ENCODE assay signal across 9 mouse cellular contexts in the genomic region with DNA sequence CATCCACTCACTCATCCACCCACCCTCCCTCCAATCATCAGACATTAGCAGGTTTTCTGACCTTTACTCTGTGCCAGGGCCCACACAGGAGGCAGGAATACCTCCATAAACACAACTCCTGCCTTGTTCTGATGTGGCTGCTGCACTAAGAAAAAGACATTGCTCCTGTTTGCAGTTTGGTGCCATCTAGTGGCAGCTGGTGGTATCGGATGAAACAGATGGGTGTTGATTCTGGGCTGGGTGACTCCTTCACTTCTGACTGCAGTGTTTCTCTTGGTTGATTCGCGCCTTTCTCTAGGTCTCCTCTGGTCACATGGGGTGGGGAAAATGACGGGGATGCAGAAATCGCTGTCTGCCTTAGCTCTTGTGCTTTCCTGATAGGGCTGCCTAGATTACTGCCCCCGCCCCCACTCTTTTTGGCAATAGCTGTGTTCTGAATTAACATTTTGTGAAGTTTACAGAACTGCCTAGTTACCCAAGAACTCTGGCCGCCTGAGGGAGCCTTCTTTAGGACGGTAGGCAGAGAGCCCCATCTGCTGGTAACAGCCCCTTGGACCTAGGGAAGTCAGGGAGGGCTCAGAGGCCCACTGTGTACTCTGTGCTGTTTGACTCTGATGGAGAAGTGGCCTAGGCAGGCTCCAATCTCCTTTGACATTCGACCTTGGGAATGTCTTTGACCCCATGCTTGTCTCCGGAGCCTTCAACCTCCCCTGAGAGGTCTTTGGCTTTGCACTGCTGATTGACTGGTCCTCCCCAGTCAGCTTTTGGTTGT. TPM values are rescaled to one million over a fixed set of nuclear protein-coding genes. Genes with fewer than 3 reads are reported as not detected.
A peak's percentile ranks its signal among the peaks of the same experiment; 100 is the strongest.
DNase-seq lines count a peak whose midpoint lies in the region; ATAC-seq and TF ChIP-seq lines count a peak whose summit lies in the region.
"Had no signal": no experiment of that assay in that cellular context is flagged by ENCODE, and none has a peak within 500 bp of the region (broad histone marks: within the 10 kb centered on the region; RNA-seq: fewer than 3 reads in every experiment).

No protein-coding gene starts in this region.

- ATAC-seq in inflammation-experienced regulatory T-cells, adult 6 months = no peak

- TF ChIP-seq CTCF in ES-Bruce4 (IDR thresholded peaks at IDR 0.05; ENCODE audit: low read depth, low read length) = peak; percentile 74

- no peaks in the 10 kb centered on the region for H3K9me3 ChIP-seq in ES-Bruce4 (replicated peaks; ENCODE audit: control insufficient read depth, insufficient read depth, low read length, poor library complexity, severe bottlenecking)
- no peaks in the 10 kb centered on the region for H3K9me3 ChIP-seq in embryonic facial prominence, embryonic 10.5 days
- H3K9me3 ChIP-seq: limb, embryonic 15.5 days had no signal

- intact Hi-C loops in heart, postnatal 14 days (cut with DNase I) = loop anchor here (2.0 kb wide), 1 partner anchor 56 kb away; no protein-coding TSS in a partner anchor

- TF ChIP-seq POLR2A in ES-Bruce4 (IDR thresholded peaks at IDR 0.05; ENCODE audit: insufficient read depth, low read length) = no peak

- WGBS in embryonic facial prominence, embryonic 10.5 days = 12% methylated on average over 10 of the region's 10 CpGs

- no peak overlapping the region for H3K9ac ChIP-seq in ES-Bruce4 (ENCODE audit: low read depth, poor library complexity, severe bottlenecking)
- H3K9ac ChIP-seq: limb, embryonic 15.5 days had no signal

- H3K27ac ChIP-seq in ES-Bruce4 (ENCODE audit: insufficient read depth, low read length) = no peak overlapping the region
- H3K27ac ChIP-seq in embryonic facial prominence, embryonic 10.5 days (replicated peaks) = no peak overlapping the region
- H3K27ac ChIP-seq: limb, embryonic 15.5 days had no signal

- DNase-seq in adrenal gland, adult 2 months = peak; percentile 63
- DNase-seq in embryonic facial prominence, embryonic 10.5 days (ENCODE audit: low spot score) = peak; percentile 79
- DNase-seq in heart, postnatal 14 days = peak; percentile 66 to 82
- DNase-seq in layer of hippocampus, adult 9-10 months (ENCODE audit: low spot score) = peak; percentile 72
- DNase-seq in lung, postnatal 36 days = peak; percentile 82
- peak; percentile 79 for DNase-seq in right cerebral cortex, adult 2 months (ENCODE audit: low spot score in 2 of 2)

- no peaks in the 10 kb centered on the region for H3K4me1 ChIP-seq in ES-Bruce4 (ENCODE audit: control insufficient read depth, insufficient read depth, low read length)
- H3K4me1 ChIP-seq in embryonic facial prominence, embryonic 10.5 days = peaks cover 5% of the 10 kb centered on the region; the same call in 1 of the 2 replicates
- H3K4me1 ChIP-seq: limb, embryonic 15.5 days had no signal

- no peak for TF ChIP-seq EP300 in ES-Bruce4 (IDR thresholded peaks at IDR 0.05; ENCODE audit: insufficient read depth, low read depth, low read length)

- H3K4me3 ChIP-seq in ES-Bruce4 (ENCODE audit: low read depth, low read length) = no peak overlapping the region
- no peak overlapping the region for H3K4me3 ChIP-seq in embryonic facial prominence, embryonic 10.5 days
- H3K4me3 ChIP-seq: limb, embryonic 15.5 days had no signal

- H3K36me3 ChIP-seq in ES-Bruce4 (ENCODE audit: control insufficient read depth, insufficient read depth, low read length, poor library complexity, severe bottlenecking) = no peaks in the 10 kb centered on the region
- H3K36me3 ChIP-seq in embryonic facial prominence, embryonic 10.5 days (replicated peaks) = no peaks in the 10 kb centered on the region
- H3K36me3 ChIP-seq: limb, embryonic 15.5 days had no signal

- no peaks in the 10 kb centered on the region for H3K27me3 ChIP-seq in ES-Bruce4 (ENCODE audit: control insufficient read depth, insufficient read depth, low read length, poor library complexity, severe bottlenecking)
- peaks cover 9% of the 10 kb centered on the region for H3K27me3 ChIP-seq in embryonic facial prominence, embryonic 10.5 days (replicated peaks; ENCODE audit: low read depth, poor library complexity, severe bottlenecking)

RNA-seq across cellular contexts. Expression of gene Prrxl1, which starts 12.0 kb away (rescaled TPM):
- not detected in 2 replicates for polyA plus RNA-seq in ES-Bruce4 (2011; ENCODE audit: insufficient read depth, insufficient read length, low read depth, missing spikeins)
- 1 to 10 TPM in 1 of 2 experiments, under 1 TPM in 1; 0.81 to 3.1 TPM for total RNA-seq in adrenal gland, adult 2 months (2021)
- polyA plus RNA-seq in adrenal gland, adult 2 months (2012; rRNA removed) = 0.46 and 1.6 TPM in 2 replicates
- 5.1 and 7.9 TPM in 2 replicates for polyA plus RNA-seq in embryonic facial prominence, embryonic 10.5 days (2016; fragmentation: Nextera tagmentation; extraction: Ambion mirVana)
- not detected for total RNA-seq in heart, postnatal 14 days (2021)
- polyA plus RNA-seq in inflammation-experienced regulatory T-cells, adult 6 months (2017; shearing (Covaris generic)) = under 1 TPM in 1 of 3 experiments, not detected in 2; 0.26 TPM
